Comparison of ENCODE assay signal across 15 mouse cellular contexts in genomic region chr13:4233536-4234172, GRCm38 (mm10). TPM values are rescaled to one million over a fixed set of nuclear protein-coding genes. Genes with fewer than 3 reads are reported as not detected.
A peak's percentile ranks its signal among the peaks of the same experiment; 100 is the strongest.
DNase-seq lines count a peak whose midpoint lies in the region; ATAC-seq lines count a peak whose summit lies in the region.
"Had no signal": no experiment of that assay in that cellular context is flagged by ENCODE, and none has a peak within 500 bp of the region (broad histone marks: within the 10 kb centered on the region; RNA-seq: fewer than 3 reads in every experiment).

No protein-coding gene starts in this region.

- H3K4me2 ChIP-seq in intestine, embryonic 14.5 days (ENCODE audit: low read length) = peak overlapping the region; percentile 32
- H3K4me2 ChIP-seq in lung, embryonic 16.5 days (ENCODE audit: low read depth, low read length) = peak overlapping the region; percentile 8; the same call in 1 of the 2 replicates

- 64% methylated on average over 3 of the region's 3 CpGs for WGBS in intestine, embryonic 14.5 days
- WGBS in lung, embryonic 16.5 days = 38% methylated on average over 3 of the region's 3 CpGs
- 88% methylated on average over 3 of the region's 3 CpGs for WGBS in midbrain, embryonic 10.5 days

- ATAC-seq in intestine, embryonic 14.5 days (replicated peaks; ENCODE audit: low FRiP score, low TSS enrichment, low read depth) = peak; percentile 95
- peak; percentile 91 for ATAC-seq in lung, embryonic 16.5 days (ENCODE audit: low read depth)
- ATAC-seq: midbrain, embryonic 16.5 days had no signal

- H3K9ac ChIP-seq in intestine, embryonic 14.5 days (ENCODE audit: low read length) = peak overlapping the region; percentile 5; the same call in 1 of the 2 replicates
- H3K9ac ChIP-seq in lung, embryonic 16.5 days (ENCODE audit: low read length) = no peak overlapping the region

- no peaks in the 10 kb centered on the region; the same call in 1 of the 2 replicates for H3K36me3 ChIP-seq in intestine, embryonic 14.5 days (ENCODE audit: control insufficient read depth, insufficient read depth, low read length)
- no peaks in the 10 kb centered on the region for H3K36me3 ChIP-seq in lung, embryonic 16.5 days (ENCODE audit: control insufficient read depth, insufficient read depth, low read length)
- H3K36me3 ChIP-seq in midbrain, embryonic 10.5 days = no peaks in the 10 kb centered on the region

- no peaks in the 10 kb centered on the region for H3K27me3 ChIP-seq in intestine, embryonic 14.5 days (replicated peaks; ENCODE audit: control insufficient read depth, insufficient read depth, low read length)
- H3K27me3 ChIP-seq in lung, embryonic 16.5 days (ENCODE audit: control insufficient read depth, insufficient read depth, low read depth, low read length) = no peaks in the 10 kb centered on the region
- H3K27me3 ChIP-seq in midbrain, embryonic 10.5 days (ENCODE audit: low read depth, poor library complexity, severe bottlenecking) = no peaks in the 10 kb centered on the region

- peak; percentile 62 for DNase-seq in intestine, embryonic 14.5 days (ENCODE audit: low spot score)
- DNase-seq in kidney, adult 18-20 months = peak; percentile 60
- peak; percentile 70 to 88 for DNase-seq in kidney, postnatal 36 days
- DNase-seq in cerebellum, postnatal 36 days = no peak
- DNase-seq in left cerebral cortex, postnatal 36 days (ENCODE audit: low spot score in 2 of 2) = no peak
- DNase-seq in midbrain, embryonic 10.5 days (ENCODE audit: low spot score) = no peak
- DNase-seq in spleen, postnatal 4 days (ENCODE audit: low spot score in 2 of 2) = no peak
- DNase-seq: cerebellum, adult 18-20 months; heart, adult 18-20 months; heart, postnatal 10 days; right cerebral cortex, adult 18-20 months; thymus, postnatal 36 days had no signal

- H3K4me1 ChIP-seq in intestine, embryonic 14.5 days (replicated peaks; ENCODE audit: control insufficient read depth, insufficient read depth, low read length) = no peaks in the 10 kb centered on the region
- no peaks in the 10 kb centered on the region for H3K4me1 ChIP-seq in lung, embryonic 16.5 days (replicated peaks; ENCODE audit: control insufficient read depth, insufficient read depth, low read length)
- H3K4me1 ChIP-seq in midbrain, embryonic 10.5 days = no peaks in the 10 kb centered on the region

- H3K4me3 ChIP-seq in intestine, embryonic 14.5 days (ENCODE audit: low read depth, low read length) = peak overlapping the region; percentile 30
- H3K4me3 ChIP-seq in lung, embryonic 16.5 days (ENCODE audit: low read length) = no peak overlapping the region
- H3K4me3 ChIP-seq in midbrain, embryonic 10.5 days = no peak overlapping the region
- H3K4me3 ChIP-seq: left cerebral cortex, adult 2 months had no signal

- intact Hi-C loops in left cerebral cortex, postnatal 36 days (cut with DNase I) = no loop called here

- H3K9me3 ChIP-seq in intestine, embryonic 14.5 days (ENCODE audit: control insufficient read depth, low read length) = no peaks in the 10 kb centered on the region
- H3K9me3 ChIP-seq in lung, embryonic 16.5 days (ENCODE audit: control insufficient read depth, low read length) = no peaks in the 10 kb centered on the region
- no peaks in the 10 kb centered on the region for H3K9me3 ChIP-seq in midbrain, embryonic 10.5 days (replicated peaks)

- no peak overlapping the region for H3K27ac ChIP-seq in intestine, embryonic 14.5 days (ENCODE audit: low read depth)
- H3K27ac ChIP-seq in lung, embryonic 16.5 days (ENCODE audit: low read length) = 0 out of 2 replicates have a peak overlapping the region, but pooled peaks have one; percentile 3
- no peak overlapping the region for H3K27ac ChIP-seq in midbrain, embryonic 10.5 days (replicated peaks)
- H3K27ac ChIP-seq: left cerebral cortex, adult 2 months had no signal

RNA-seq across cellular contexts. Expression of gene Akr1c19, which starts 5.2 kb away (rescaled TPM):
- polyA plus RNA-seq in intestine, embryonic 14.5 days (2014; fragmentation: Nextera tagmentation; extraction: Ambion mirVana) = 193 and 217 TPM in 2 replicates
- polyA plus RNA-seq in lung, embryonic 16.5 days (2015; fragmentation: Nextera tagmentation; extraction: Ambion mirVana) = 9.8 and 13.3 TPM in 2 replicates
- not detected for total RNA-seq in left cerebral cortex, postnatal 36 days (2021)
- 0.31 and 0.54 TPM in 2 replicates for polyA plus RNA-seq in midbrain, embryonic 10.5 days (2016; fragmentation: Nextera tagmentation; extraction: Ambion mirVana)
- total RNA-seq: left cerebral cortex, adult 2 months had no signal

RNA-seq across cellular contexts. Expression of gene Akr1c13, which starts 42.7 kb away (rescaled TPM):
- 91.6 and 93.0 TPM in 2 replicates for polyA plus RNA-seq in intestine, embryonic 14.5 days (2014; fragmentation: Nextera tagmentation; extraction: Ambion mirVana)
- 7.8 and 11.1 TPM in 2 replicates for polyA plus RNA-seq in lung, embryonic 16.5 days (2015; fragmentation: Nextera tagmentation; extraction: Ambion mirVana)
- under 1 TPM in 1 of 2 experiments, not detected in 1; 0.44 TPM for total RNA-seq in left cerebral cortex, postnatal 36 days (2021)
- polyA plus RNA-seq in midbrain, embryonic 10.5 days (2016; fragmentation: Nextera tagmentation; extraction: Ambion mirVana) = 0.45 and 0.60 TPM in 2 replicates

RNA-seq across cellular contexts. Expression of gene Akr1c12, which starts 45.6 kb away (rescaled TPM):
- 48.8 and 54.9 TPM in 2 replicates for polyA plus RNA-seq in intestine, embryonic 14.5 days (2014; fragmentation: Nextera tagmentation; extraction: Ambion mirVana)
- 1.2 and 2.5 TPM in 2 replicates for polyA plus RNA-seq in lung, embryonic 16.5 days (2015; fragmentation: Nextera tagmentation; extraction: Ambion mirVana)
- total RNA-seq in left cerebral cortex, postnatal 36 days (2021) = not detected
- polyA plus RNA-seq in midbrain, embryonic 10.5 days (2016; fragmentation: Nextera tagmentation; extraction: Ambion mirVana) = 0.25 and 0.35 TPM in 2 replicates
- total RNA-seq: heart, adult 18-20 months; heart, postnatal 10 days; left cerebral cortex, adult 2 months had no signal

Comparison
In these comparisons a context has a peak if more than half of its experiments do, and no peak if none do; other contexts are left out.
1. DNase-seq: peak in intestine, embryonic 14.5 days (single experiment), kidney, adult 18-20 months (single experiment) and kidney, postnatal 36 days (2 of 2); none in cerebellum, postnatal 36 days (0 of 2), left cerebral cortex, postnatal 36 days (0 of 2), midbrain, embryonic 10.5 days (single experiment) and spleen, postnatal 4 days (0 of 2).
2. RNA of gene Akr1c19, which starts 5.2 kb away (polyA plus RNA-seq): 193 to 217 TPM in intestine, embryonic 14.5 days; 9.8 to 13.3 TPM in lung, embryonic 16.5 days and 0.31 to 0.54 TPM in midbrain, embryonic 10.5 days; every median in the first group is over 10 times any median in the second.
3. RNA of gene Akr1c12, which starts 45.6 kb away (polyA plus RNA-seq): 48.8 to 54.9 TPM in intestine, embryonic 14.5 days; 1.2 to 2.5 TPM in lung, embryonic 16.5 days and 0.25 to 0.35 TPM in midbrain, embryonic 10.5 days; every median in the first group is over 10 times any median in the second.